Mouse (Mus musculus) embryonic facial prominence, embryonic 14.5 days (tissue): ENCODE data around the gene Asprv1. TPM values are rescaled to one million over a fixed set of nuclear protein-coding genes. Genes with fewer than 3 reads are reported as not detected.

ENCODE experiments used
- ATAC-seq: fragments of 200-750 bp; cut with Nextera tagmentation; 2 replicates; pipeline ENCODE4 v1.8.0; 2017; ENCODE audit warnings: low read depth, moderate number of reproducible peaks, moderate TSS enrichment
- DNase-seq: peaks from one replicate; pipeline ENCODE4 v3.0.0-alpha.2; 2015; ENCODE audit warnings: low spot score
- H3K27ac ChIP-seq: fragments of 300-500 bp; sonication (generic); replicated peaks from 2 replicates; pipeline ENCODE4 v1.5.1; 2014; ENCODE audit warnings: low read depth, mild to moderate bottlenecking, low read length, moderate library complexity
- H3K27me3 ChIP-seq: fragments of 300-500 bp; sonication (generic); replicated peaks from 2 replicates; pipeline ENCODE4 v1.6.1; 2014; ENCODE audit warnings: low read length; ENCODE audit not compliant: control insufficient read depth, insufficient read depth
- H3K36me3 ChIP-seq: fragments of 300-500 bp; sonication (generic); 2 replicates; pipeline ENCODE4 v1.6.1; 2014; ENCODE audit warnings: low read length, mixed read lengths; ENCODE audit not compliant: control insufficient read depth, insufficient read depth
- H3K4me1 ChIP-seq: fragments of 300-500 bp; sonication (generic); 2 replicates; pipeline ENCODE4 v1.6.1; 2014; ENCODE audit warnings: antibody characterized with exemption, low read length; ENCODE audit not compliant: control insufficient read depth, insufficient read depth
- H3K4me2 ChIP-seq: fragments of 300-500 bp; sonication (generic); 2 replicates; pipeline ENCODE4 v1.6.1; 2014; ENCODE audit warnings: low read depth, mild to moderate bottlenecking, low read length, moderate library complexity, mixed read lengths
- H3K4me3 ChIP-seq: fragments of 300-500 bp; sonication (generic); 2 replicates; pipeline ENCODE4 v1.5.1; 2014; ENCODE audit warnings: low read depth, mild to moderate bottlenecking, low read length
- H3K9ac ChIP-seq: fragments of 300-500 bp; sonication (generic); 2 replicates; pipeline ENCODE4 v1.6.1; 2014; ENCODE audit warnings: low read depth, mild to moderate bottlenecking, low read length, moderate library complexity, mixed read lengths
- H3K9me3 ChIP-seq: fragments of 300-500 bp; sonication (generic); 2 replicates; pipeline ENCODE4 v1.6.1; 2016; ENCODE audit warnings: low read length; ENCODE audit not compliant: control insufficient read depth
- WGBS: fragments of 180-500 bp; shearing (Covaris S2); extraction: QIAGEN DNeasy Blood & Tissue Kit; methylation state at CpG from one replicate; pipeline ENCODE4 v1.1.7; 2014; 5-methylcytosine and 5-hydroxymethylcytosine counted together
- polyA plus RNA-seq: library from polyadenylated mRNA; unstranded; fragments of >200 nt; fragmentation: Nextera tagmentation; extraction: Ambion mirVana; gene quantifications from 2 replicates; pipeline ENCODE4 v1.2.1, GENCODE M21; 2014

Gene Asprv1
- 37.1 and 74.1 TPM in 2 replicates for polyA plus RNA-seq

DNA sequence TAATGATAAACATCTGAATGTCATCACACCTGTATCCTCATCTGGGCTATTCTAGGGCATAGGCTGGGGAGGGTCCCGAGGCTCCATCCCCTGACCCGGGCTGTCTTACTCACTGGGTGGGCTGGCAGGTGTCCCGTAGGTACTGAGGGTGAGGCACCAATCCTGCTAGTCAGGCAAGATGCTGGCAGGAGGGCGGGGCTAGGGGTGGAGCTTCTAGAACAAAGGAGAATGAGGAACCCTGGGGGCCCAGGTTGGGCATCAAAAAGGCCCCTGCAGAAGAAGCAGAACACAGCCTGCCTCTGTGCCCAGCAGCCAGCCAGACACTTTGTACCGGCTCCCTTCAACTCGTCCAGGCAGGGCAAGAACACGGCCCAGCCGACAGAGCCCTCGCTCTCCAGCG lies at the start of gene Asprv1:
TSS of gene Asprv1 (plus strand) at position 219 of the 400 bp plus-strand sequence.
- ATAC-seq (no peak), DNase-seq (peak; percentile 39)
- H3K4me2 ChIP-seq = no peak within 1 kb of the TSS
- H3K27ac ChIP-seq = no peak within 1 kb of the TSS
- no peaks in the 10 kb centered on the region for H3K9me3 ChIP-seq
- no peaks in the 10 kb centered on the region for H3K27me3 ChIP-seq
- 55% methylated on average over 10 of the region's 10 CpGs for WGBS
- H3K4me1 ChIP-seq = no peaks in the 10 kb centered on the region; the same call in 1 of the 2 replicates
- no peak within 1 kb of the TSS for H3K9ac ChIP-seq
- no peak within 1 kb of the TSS for H3K4me3 ChIP-seq
- H3K36me3 ChIP-seq = no peaks in the 10 kb centered on the region

GRCm38 (mm10) chr6:86578396-86578795 lies 49.6 kb upstream of the Asprv1 start:
- no peaks in the 10 kb centered on the region for H3K36me3 ChIP-seq
- ATAC-seq = no peak
- H3K4me1 ChIP-seq = peaks cover 10% of the 10 kb centered on the region; the same call in 1 of the 2 replicates
- no peak overlapping the region for H3K27ac ChIP-seq
- 67% methylated on average over 2 of the region's 2 CpGs for WGBS
- no peak overlapping the region for H3K4me2 ChIP-seq
- DNase-seq = no peak
- H3K27me3 ChIP-seq = no peaks in the 10 kb centered on the region
- no peak overlapping the region for H3K9ac ChIP-seq
- no peak overlapping the region for H3K4me3 ChIP-seq
- H3K9me3 ChIP-seq = no peaks in the 10 kb centered on the region

DNA sequence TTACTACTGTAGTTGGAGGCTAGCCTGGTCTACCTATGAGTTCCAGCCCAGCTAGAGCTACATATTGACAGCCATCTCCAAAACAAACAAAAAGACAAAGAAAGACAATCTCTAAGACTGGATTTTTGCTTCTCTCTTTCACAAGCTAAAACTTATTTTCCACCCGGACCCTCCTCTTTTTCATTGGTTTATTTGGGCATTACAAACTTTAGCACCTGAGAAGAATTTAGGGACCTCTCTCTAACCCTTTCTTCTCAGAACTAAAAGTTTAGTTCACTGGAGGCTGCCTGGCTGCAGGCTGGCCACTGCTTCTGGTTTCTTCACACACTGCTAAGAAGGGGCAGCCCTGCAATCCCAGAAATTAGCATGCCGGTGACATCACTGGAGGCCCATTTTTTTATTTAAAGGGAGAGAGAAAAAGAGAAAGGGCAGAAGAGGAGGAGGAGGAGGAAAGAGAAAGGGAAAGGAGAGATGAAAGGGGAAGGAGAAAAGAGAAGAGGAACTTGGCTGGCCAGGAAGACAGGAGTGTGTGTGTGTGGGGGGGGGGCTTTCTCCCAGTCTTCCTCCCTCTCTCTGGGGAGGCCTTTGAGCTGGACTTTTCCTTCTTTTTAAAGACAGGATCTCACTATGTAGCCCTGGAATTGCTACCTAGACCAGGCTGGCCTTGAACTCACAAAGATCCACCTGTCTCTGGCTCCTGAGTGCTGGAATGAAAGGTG lies 48.7 kb upstream of the Asprv1 start:
- no peaks in the 10 kb centered on the region for H3K36me3 ChIP-seq
- ATAC-seq (no peak), DNase-seq (no peak)
- H3K9me3 ChIP-seq = no peaks in the 10 kb centered on the region
- no peaks in the 10 kb centered on the region for H3K27me3 ChIP-seq
- H3K4me3 ChIP-seq = no peak overlapping the region
- peaks cover 13% of the 10 kb centered on the region for H3K4me1 ChIP-seq
- WGBS = 51% methylated on average over 2 of the region's 2 CpGs
- no peak overlapping the region for H3K4me2 ChIP-seq
- H3K27ac ChIP-seq = no peak overlapping the region
- 0 out of 2 replicates have a peak overlapping the region, but pooled peaks have one; percentile 34 for H3K9ac ChIP-seq

- ATAC-seq = no peak
- H3K4me3 ChIP-seq = no peak overlapping the region
- H3K27me3 ChIP-seq = no peaks in the 10 kb centered on the region
- no peaks in the 10 kb centered on the region for H3K9me3 ChIP-seq
- no peaks in the 10 kb centered on the region for H3K36me3 ChIP-seq
- WGBS = 90% methylated on average over 3 of the region's 3 CpGs
- H3K4me2 ChIP-seq = no peak overlapping the region
- H3K9ac ChIP-seq = no peak overlapping the region
- DNase-seq = no peak
- peaks cover 20% of the 10 kb centered on the region for H3K4me1 ChIP-seq
- no peak overlapping the region for H3K27ac ChIP-seq
These were observed 48.0 kb upstream of the Asprv1 start for GRCm38 (mm10) chr6:86579926-86580325.

GRCm38 (mm10) chr6:86583141-86583540 lies 44.8 kb upstream of the Asprv1 start:
- peaks cover 29% of the 10 kb centered on the region for H3K4me1 ChIP-seq
- DNase-seq = no peak
- H3K4me2 ChIP-seq = no peak overlapping the region
- H3K36me3 ChIP-seq = no peaks in the 10 kb centered on the region
- H3K27ac ChIP-seq = no peak overlapping the region
- no peak overlapping the region for H3K9ac ChIP-seq
- H3K27me3 ChIP-seq = no peaks in the 10 kb centered on the region
- H3K4me3 ChIP-seq = no peak overlapping the region
- ATAC-seq = no peak
- no peaks in the 10 kb centered on the region for H3K9me3 ChIP-seq
- WGBS = 87% methylated on average over 3 of the region's 3 CpGs

- Histone ChIP-seq H3K27ac (peak overlapping the region; percentile 92; the same call in 1 of the 2 replicates), H3K4me1 (peaks cover 26% of the 10 kb centered on the region), H3K36me3 (no peaks in the 10 kb centered on the region), H3K4me3 (no peak overlapping the region), H3K4me2 (no peak overlapping the region), H3K9ac (peak overlapping the region; percentile 62; the same call in 1 of the 2 replicates), H3K27me3 (no peaks in the 10 kb centered on the region), H3K9me3 (no peaks in the 10 kb centered on the region)
- ATAC-seq (no peak), DNase-seq (no peak)
- WGBS = 74% methylated on average over 8 of the region's 8 CpGs
These were observed 44.3 kb upstream of the Asprv1 start for GRCm38 (mm10) chr6:86583601-86584215.

- no peaks in the 10 kb centered on the region for H3K9me3 ChIP-seq
- no peaks in the 10 kb centered on the region for H3K27me3 ChIP-seq
- WGBS = 22% methylated on average over 14 of the region's 14 CpGs
- peaks cover 26% of the 10 kb centered on the region for H3K4me1 ChIP-seq
- H3K9ac ChIP-seq = peak overlapping the region; percentile 62
- no peaks in the 10 kb centered on the region for H3K36me3 ChIP-seq
- ATAC-seq (peak; percentile 28), DNase-seq (peak; percentile 51)
- peak overlapping the region; percentile 92 for H3K27ac ChIP-seq
- peak overlapping the region; percentile 67 for H3K4me2 ChIP-seq
- peak overlapping the region; percentile 29 for H3K4me3 ChIP-seq
These were observed 43.5 kb upstream of the Asprv1 start for GRCm38 (mm10) chr6:86584296-86585015.

GRCm38 (mm10) chr6:86585070-86585600 lies 42.8 kb upstream of the Asprv1 start:
- ATAC-seq = peak; percentile 90
- Histone ChIP-seq H3K27ac (peak overlapping the region; percentile 92), H3K36me3 (no peaks in the 10 kb centered on the region), H3K9me3 (no peaks in the 10 kb centered on the region), H3K4me3 (peak overlapping the region; percentile 29), H3K9ac (peak overlapping the region; percentile 62), H3K4me2 (peak overlapping the region; percentile 67), H3K4me1 (peaks cover 26% of the 10 kb centered on the region), H3K27me3 (no peaks in the 10 kb centered on the region)
- DNase-seq = peak; percentile 95
- WGBS = 5% methylated on average over 16 of the region's 16 CpGs
